Mouse (Mus musculus): ENCODE results near the gene Mboat2. TPM values are rescaled to one million over a fixed set of nuclear protein-coding genes. Genes with fewer than 3 reads are reported as not detected.
A peak's percentile ranks its signal among the peaks of the same experiment; 100 is the strongest.

The Mboat2 gene
- total RNA-seq, 2 experiments from 2014 or later = 59.9 to 64.3 TPM

- intact Hi-C loops (cut with DNase I) = no loop called here
- no peak for DNase-seq (ENCODE audit: extremely low spot score in 1 of 2, low spot score in 2 of 2)
Measured at GRCm38 (mm10) chr12:24890684-24891459, 60.2 kb downstream of the Mboat2 start.

DNA sequence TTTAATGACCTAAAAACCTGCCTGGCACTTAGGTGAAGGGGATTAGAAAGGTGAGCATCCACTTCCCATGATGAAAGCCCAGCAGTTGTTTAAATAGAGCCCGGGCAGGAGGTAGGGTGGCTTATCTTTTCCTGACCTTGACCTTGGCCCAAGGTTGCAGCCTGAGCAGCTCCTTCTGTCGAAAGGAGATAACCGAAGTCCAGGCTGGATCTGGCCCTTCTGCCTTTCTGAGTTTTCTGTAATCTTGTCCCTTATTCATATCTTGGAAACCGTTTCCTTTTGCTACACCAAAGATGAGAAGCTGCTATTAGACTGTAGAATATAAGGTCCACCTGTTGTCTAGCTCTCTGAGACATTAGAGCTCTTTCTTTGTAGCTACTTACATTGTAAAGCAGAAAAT, 61.9 kb downstream of the Mboat2 start:
- no peak for DNase-seq (ENCODE audit: extremely low spot score in 1 of 2, low spot score in 2 of 2)
- intact Hi-C loops (cut with DNase I) = no loop called here

DNA sequence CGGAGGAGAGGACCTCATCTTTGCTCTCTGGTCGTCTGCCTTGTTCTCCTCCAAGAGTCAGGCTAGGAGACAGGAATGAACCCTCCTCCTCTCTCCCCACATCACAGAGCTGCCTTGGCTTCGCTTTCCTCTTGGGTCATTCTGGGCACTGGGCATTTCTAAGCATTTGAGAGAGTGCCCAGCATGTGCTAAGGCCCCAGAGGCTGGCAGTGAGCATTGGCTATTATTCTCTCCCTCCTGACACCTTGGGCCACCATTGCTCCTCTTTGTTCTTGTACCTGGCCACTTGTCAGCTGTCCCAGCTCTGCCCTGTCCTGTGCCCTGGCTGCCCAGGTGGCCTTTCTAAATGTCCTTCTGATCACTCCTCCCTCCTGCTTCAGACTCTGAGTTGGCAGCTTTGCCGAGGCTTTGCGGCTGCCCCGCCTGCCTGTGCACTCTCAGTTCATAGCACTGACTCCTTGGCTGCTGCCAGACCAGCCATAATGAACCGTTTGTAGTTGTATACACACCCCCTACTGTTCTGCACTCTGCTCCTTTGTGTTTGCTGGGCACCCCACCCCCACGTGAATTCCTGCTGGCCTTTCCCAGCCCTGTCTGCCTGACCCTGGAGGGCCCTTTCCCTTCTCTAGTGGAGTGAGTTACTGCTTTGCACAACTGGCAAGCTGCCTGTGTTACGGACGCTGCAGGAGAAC, 63.2 kb downstream of the Mboat2 start:
- intact Hi-C loops (cut with DNase I) = no loop called here
- DNase-seq (ENCODE audit: extremely low spot score in 1 of 2, low spot score in 2 of 2) = peak; percentile 38 to 78

- intact Hi-C loops (cut with DNase I) = no loop called here
Measured at GRCm38 (mm10) chr12:24895352-24895751, 64.7 kb downstream of the Mboat2 start.

DNA sequence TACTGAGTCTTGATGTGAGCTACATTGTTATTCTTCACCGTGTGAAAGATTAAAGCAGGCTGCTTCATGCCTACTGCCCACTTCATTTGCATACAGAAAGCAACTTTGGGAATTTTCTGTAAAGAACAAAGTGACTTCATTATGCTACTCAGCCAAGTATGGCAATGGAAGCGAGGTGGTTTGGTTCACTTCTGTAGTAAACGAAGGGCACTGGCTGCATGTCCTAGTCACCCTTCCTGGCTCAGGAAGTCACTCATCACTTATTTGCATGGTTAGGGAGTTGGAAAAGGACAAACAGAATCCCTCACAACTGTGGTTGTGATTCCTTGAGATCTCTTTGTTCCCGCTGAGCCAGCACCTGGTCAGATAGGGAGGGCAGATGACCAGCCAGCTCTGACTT, 66.7 kb downstream of the Mboat2 start:
- intact Hi-C loops (cut with DNase I) = no loop called here
- DNase-seq (ENCODE audit: extremely low spot score in 1 of 2, low spot score in 2 of 2) = no peak

More at GRCm38 (mm10) chr12:24895352-24895751, 64.7 kb downstream of the Mboat2 start:
- no peak for DNase-seq (ENCODE audit: extremely low spot score in 1 of 2, low spot score in 2 of 2)

DNA sequence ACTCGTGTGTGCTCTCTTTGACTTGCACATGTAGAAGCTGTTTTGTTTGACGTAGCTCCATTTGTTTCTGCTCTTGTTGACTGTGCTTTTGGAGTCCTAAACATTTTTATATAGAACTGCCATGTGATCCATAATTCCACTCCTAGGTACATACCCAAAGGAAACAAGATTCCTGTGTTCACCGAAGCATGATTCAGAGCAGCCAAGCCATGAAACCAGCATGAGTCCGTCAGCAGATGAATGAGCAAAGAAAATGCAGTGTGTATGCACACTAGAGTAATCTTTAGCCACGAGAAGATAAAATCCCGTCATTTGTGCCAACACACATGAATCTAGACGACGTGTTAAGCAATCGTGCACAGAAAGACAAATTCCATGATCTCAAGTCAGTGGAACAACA, 67.5 kb downstream of the Mboat2 start:
- DNase-seq (ENCODE audit: extremely low spot score in 1 of 2, low spot score in 2 of 2) = no peak
- intact Hi-C loops (cut with DNase I) = no loop called here

- DNase-seq (ENCODE audit: extremely low spot score in 1 of 2, low spot score in 2 of 2) = no peak
- intact Hi-C loops (cut with DNase I) = no loop called here
Measured at GRCm38 (mm10) chr12:24899636-24900035, 69.0 kb downstream of the Mboat2 start.

- no peak for DNase-seq (ENCODE audit: extremely low spot score in 1 of 2, low spot score in 2 of 2)
Measured at GRCm38 (mm10) chr12:24902736-24903135, 72.1 kb downstream of the Mboat2 start.

GRCm38 (mm10) chr12:24907894-24908293, 77.2 kb downstream of the Mboat2 start:
- no peak for DNase-seq (ENCODE audit: extremely low spot score in 1 of 2, low spot score in 2 of 2)
- intact Hi-C loops (cut with DNase I) = no loop called here

More at GRCm38 (mm10) chr12:24902736-24903135, 72.1 kb downstream of the Mboat2 start:
- intact Hi-C loops (cut with DNase I) = no loop called here

- no peak for DNase-seq (ENCODE audit: extremely low spot score in 1 of 2, low spot score in 2 of 2)
- intact Hi-C loops (cut with DNase I) = no loop called here
Measured at GRCm38 (mm10) chr12:24909679-24910078, 79.0 kb downstream of the Mboat2 start.

- intact Hi-C loops (cut with DNase I) = no loop called here
- DNase-seq (ENCODE audit: extremely low spot score in 1 of 2, low spot score in 2 of 2) = no peak
Measured at GRCm38 (mm10) chr12:24912174-24912573, 81.5 kb downstream of the Mboat2 start.

DNA sequence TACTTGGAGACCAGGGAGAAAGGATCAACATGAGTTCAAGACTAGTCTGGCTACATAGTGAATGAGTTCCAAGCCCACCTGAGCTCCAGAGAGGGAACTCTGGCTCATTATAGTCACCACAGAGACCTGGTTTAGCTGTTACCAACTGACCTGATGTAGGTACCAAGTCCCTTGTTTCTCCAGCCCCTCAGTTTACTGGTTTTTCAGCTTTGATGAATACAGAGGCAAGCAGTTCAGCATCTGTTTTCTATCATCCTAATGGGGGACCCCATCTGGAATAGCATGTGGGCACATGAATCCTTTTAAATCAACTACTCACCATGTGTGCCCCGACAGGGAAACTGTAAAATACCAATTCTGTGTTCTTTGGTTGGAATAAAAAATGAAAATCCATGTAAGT, 82.2 kb downstream of the Mboat2 start:
- intact Hi-C loops (cut with DNase I) = no loop called here
- no peak for DNase-seq (ENCODE audit: extremely low spot score in 1 of 2, low spot score in 2 of 2)

- no peak for DNase-seq (ENCODE audit: extremely low spot score in 1 of 2, low spot score in 2 of 2)
- intact Hi-C loops (cut with DNase I) = no loop called here
Measured at GRCm38 (mm10) chr12:24918575-24919262, 88.0 kb downstream of the Mboat2 start.

GRCm38 (mm10) chr12:24920861-24921260, 90.2 kb downstream of the Mboat2 start:
- intact Hi-C loops (cut with DNase I) = no loop called here

GRCm38 (mm10) chr12:24924003-24924402, 93.3 kb downstream of the Mboat2 start:
- no peak for DNase-seq (ENCODE audit: extremely low spot score in 1 of 2, low spot score in 2 of 2)

More at GRCm38 (mm10) chr12:24920861-24921260, 90.2 kb downstream of the Mboat2 start:
- DNase-seq (ENCODE audit: extremely low spot score in 1 of 2, low spot score in 2 of 2) = no peak

GRCm38 (mm10) chr12:24925276-24925675, 94.6 kb downstream of the Mboat2 start:
- intact Hi-C loops (cut with DNase I) = no loop called here
- DNase-seq (ENCODE audit: extremely low spot score in 1 of 2, low spot score in 2 of 2) = no peak

More at GRCm38 (mm10) chr12:24924003-24924402, 93.3 kb downstream of the Mboat2 start:
- intact Hi-C loops (cut with DNase I) = no loop called here

DNA sequence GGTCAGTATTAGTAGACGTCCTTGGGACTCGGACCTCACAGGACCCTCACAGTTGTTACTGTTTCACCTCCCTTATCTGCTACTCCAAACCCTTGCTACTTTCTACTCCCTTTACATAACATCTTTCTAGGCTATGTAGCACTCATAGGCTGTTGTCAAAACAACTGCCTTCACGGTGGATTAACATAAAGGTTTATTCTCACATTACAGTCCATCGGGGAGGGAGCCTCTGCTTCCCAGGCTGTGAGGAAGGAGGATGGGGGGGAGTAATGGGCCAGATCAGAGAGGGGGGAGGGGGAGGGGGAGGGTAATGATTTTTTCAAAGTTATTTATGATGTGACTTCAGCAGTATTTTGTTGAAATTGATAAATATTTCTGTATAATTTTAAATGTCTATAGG, 95.0 kb downstream of the Mboat2 start:
- intact Hi-C loops (cut with DNase I) = no loop called here
- no peak for DNase-seq (ENCODE audit: extremely low spot score in 1 of 2, low spot score in 2 of 2)

- peak; percentile 66 to 76 for DNase-seq (ENCODE audit: extremely low spot score in 1 of 2, low spot score in 2 of 2)
- intact Hi-C loops (cut with DNase I) = no loop called here
Measured at GRCm38 (mm10) chr12:24928051-24928748, 97.5 kb downstream of the Mboat2 start.

GRCm38 (mm10) chr12:24929043-24929442, 98.4 kb downstream of the Mboat2 start:
- DNase-seq (ENCODE audit: extremely low spot score in 1 of 2, low spot score in 2 of 2) = no peak
- intact Hi-C loops (cut with DNase I) = no loop called here

All from left cerebral cortex, postnatal 10 days (tissue).